Mouse (Mus musculus) heart, embryonic 10.5 days (tissue): Measurements from ENCODE around the gene Ppip5k2. TPM values are rescaled to one million over a fixed set of nuclear protein-coding genes. Genes with fewer than 3 reads are reported as not detected.

Experiments used
- DNase-seq: peaks from one replicate; pipeline ENCODE4 v3.0.0-alpha.2; 2017; ENCODE audit warnings: low spot score
- H3K27ac ChIP-seq: fragments of 300-500 bp; sonication (generic); 2 replicates; pipeline ENCODE4 v1.5.1; 2016; ENCODE audit warnings: mild to moderate bottlenecking
- H3K27me3 ChIP-seq: fragments of 300-500 bp; sonication (generic); 2 replicates; pipeline ENCODE4 v1.6.1; 2016; ENCODE audit warnings: mild to moderate bottlenecking; ENCODE audit not compliant: poor library complexity, insufficient read depth, severe bottlenecking
- H3K36me3 ChIP-seq: fragments of 300-500 bp; sonication (generic); 2 replicates; pipeline ENCODE4 v1.6.1; 2016; ENCODE audit warnings: mild to moderate bottlenecking, moderate library complexity
- H3K4me1 ChIP-seq: fragments of 300-500 bp; sonication (generic); 2 replicates; pipeline ENCODE4 v1.6.1; 2016; ENCODE audit warnings: mild to moderate bottlenecking
- H3K4me3 ChIP-seq: fragments of 300-500 bp; sonication (generic); 2 replicates; pipeline ENCODE4 v1.5.1; 2016; ENCODE audit warnings: mild to moderate bottlenecking, moderate library complexity
- H3K9me3 ChIP-seq: fragments of 300-500 bp; sonication (generic); 2 replicates; pipeline ENCODE4 v1.6.1; 2016; ENCODE audit warnings: mild to moderate bottlenecking, moderate library complexity
- WGBS: fragments of 180-500 bp; shearing (Covaris S2); methylation state at CpG from one replicate; pipeline ENCODE4 v1.1.7; 2016; 5-methylcytosine and 5-hydroxymethylcytosine counted together
- polyA plus RNA-seq: library from polyadenylated mRNA; unstranded; fragments of >200 nt; fragmentation: Nextera tagmentation; extraction: Ambion mirVana; gene quantifications from 2 replicates; pipeline ENCODE4 v1.2.1, GENCODE M21; 2016

Ppip5k2 gene
- 29.3 and 37.2 TPM in 2 replicates for polyA plus RNA-seq

DNA sequence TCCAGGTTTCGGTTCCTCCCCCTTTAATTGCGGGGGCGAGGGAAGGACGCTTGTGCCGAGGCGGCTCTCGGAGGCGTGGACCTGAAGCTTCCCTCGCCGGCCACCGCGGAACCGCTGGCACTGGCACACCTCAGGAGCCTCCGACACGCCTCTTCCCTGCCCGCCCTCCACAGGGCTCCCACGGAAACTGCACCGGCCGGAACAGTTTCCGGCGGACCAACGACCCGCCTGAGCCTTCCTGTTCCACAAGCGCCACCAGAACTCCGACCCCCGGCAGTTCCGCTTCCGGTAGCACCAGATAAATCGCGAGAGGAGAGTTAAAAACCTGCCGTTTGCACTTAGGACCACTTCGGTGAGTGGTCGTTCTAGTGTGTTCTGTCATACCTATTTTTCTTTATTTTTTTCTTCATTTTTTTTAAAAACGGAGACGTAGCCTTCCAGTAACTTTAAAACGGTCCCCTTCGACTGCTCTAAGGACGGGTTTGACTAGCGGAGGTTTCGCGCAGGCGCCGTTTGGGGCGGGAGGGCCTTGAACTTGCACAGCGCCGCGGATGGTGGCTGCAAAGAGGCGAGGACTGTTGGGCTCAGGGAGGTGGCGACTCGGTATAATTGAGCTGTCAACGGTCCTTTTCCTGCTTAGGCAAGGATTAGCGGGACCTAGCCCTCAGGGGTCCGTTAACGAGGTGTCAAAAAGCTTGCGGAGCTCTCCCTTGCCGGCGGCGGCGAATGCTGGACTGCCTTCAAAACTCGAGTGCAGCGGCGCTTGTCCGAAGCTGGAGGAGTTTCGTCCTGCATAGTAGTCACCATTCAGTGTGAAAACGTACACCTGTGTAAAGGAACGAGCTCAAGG, at the start of gene Ppip5k2, which contains the start of gene Gin1:
Gene Ppip5k2, minus strand, starts transcription at position 508 of the 850 bp plus-strand sequence.
Gene Gin1, plus strand, starts transcription at position 269 of the 850 bp plus-strand sequence.
- no peaks in the 10 kb centered on the region for H3K9me3 ChIP-seq
- peaks cover 3% of the 10 kb centered on the region; the same call in 1 of the 2 replicates for H3K4me1 ChIP-seq
- no peaks in the 10 kb centered on the region for H3K27me3 ChIP-seq
- peak within 1 kb of the TSS; percentile 94 for H3K27ac ChIP-seq
- WGBS: under 1% methylated on average over 66 of the region's 66 CpGs
- H3K36me3 ChIP-seq: no peaks in the 10 kb centered on the region
- H3K4me3 ChIP-seq: peak within 1 kb of the TSS; percentile 95
- DNase-seq: peak; percentile 97

- no peaks in the 10 kb centered on the region for H3K9me3 ChIP-seq
- DNase-seq: no peak
- no peak overlapping the region for H3K4me3 ChIP-seq
- H3K27me3 ChIP-seq: no peaks in the 10 kb centered on the region
- no peaks in the 10 kb centered on the region for H3K4me1 ChIP-seq
- no peak overlapping the region for H3K27ac ChIP-seq
- H3K36me3 ChIP-seq: no peaks in the 10 kb centered on the region
- WGBS: 40% methylated on average over 2 of the region's 2 CpGs
Observed at GRCm38 (mm10) chr1:97809255-97809912, 39.2 kb upstream of the Ppip5k2 start.

DNA sequence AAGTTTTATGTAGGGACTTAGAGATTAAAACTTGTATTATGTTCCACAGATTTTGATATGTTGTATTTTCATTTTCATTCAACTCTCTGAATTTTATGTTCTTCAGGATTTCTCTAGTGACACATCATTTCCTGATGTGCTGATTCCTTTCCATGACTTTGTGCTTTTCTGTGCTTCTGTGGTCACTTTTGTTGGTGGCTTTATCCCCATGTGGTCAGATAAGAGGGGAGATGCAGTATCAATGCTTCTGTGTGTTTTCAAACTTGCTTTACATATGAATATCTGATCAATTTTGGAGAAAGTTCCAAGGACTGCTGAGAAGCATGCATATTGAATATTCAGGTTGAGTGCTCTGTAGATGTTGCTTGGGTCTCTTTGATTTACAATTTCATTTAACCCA, 34.3 kb upstream of the Ppip5k2 start:
- no peak for DNase-seq
- Histone ChIP-seq H3K27me3 (no peaks in the 10 kb centered on the region), H3K9me3 (0 out of 2 replicates have a peak, but pooled peaks cover 3% of the 10 kb centered on the region), H3K27ac (no peak overlapping the region), H3K36me3 (no peaks in the 10 kb centered on the region), H3K4me3 (no peak overlapping the region), H3K4me1 (no peaks in the 10 kb centered on the region)

DNA sequence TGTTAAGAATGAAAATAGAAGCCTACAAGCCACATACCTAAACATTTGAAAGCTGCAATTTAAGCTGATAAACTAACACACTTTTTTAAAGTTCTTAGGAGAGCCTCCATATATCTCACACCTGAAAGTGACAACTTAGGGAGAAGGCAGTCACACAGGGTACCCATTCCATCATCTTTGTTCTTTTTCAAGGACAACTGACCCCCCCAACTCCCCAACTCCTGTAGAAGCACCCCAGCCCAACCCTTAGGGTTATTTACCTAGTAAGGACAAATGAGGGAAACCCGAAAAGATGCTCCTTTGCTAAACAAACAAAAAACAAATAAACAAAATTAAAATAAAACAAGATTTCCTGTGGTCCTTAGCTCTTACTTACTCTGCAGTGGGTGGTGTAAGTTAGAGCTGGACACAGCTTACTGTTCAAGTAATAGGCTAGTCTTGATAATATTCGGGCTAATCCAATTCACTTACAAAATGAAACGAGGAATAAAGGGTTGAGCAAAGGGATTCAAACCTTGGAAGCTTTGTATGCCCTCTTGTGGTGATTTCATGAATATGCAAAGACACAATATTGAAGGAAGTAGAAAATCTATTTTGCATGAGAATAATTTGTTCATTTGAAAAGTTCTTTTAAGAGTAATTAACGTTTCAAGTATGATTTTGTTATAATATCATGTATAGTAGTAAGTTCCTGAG, 32.1 kb upstream of the Ppip5k2 start:
- 52% methylated on average over 4 of the region's 4 CpGs for WGBS
- Histone ChIP-seq H3K27me3 (no peaks in the 10 kb centered on the region), H3K9me3 (0 out of 2 replicates have a peak, but pooled peaks cover 3% of the 10 kb centered on the region), H3K4me1 (no peaks in the 10 kb centered on the region), H3K36me3 (no peaks in the 10 kb centered on the region), H3K27ac (no peak overlapping the region), H3K4me3 (no peak overlapping the region)
- no peak for DNase-seq

DNA sequence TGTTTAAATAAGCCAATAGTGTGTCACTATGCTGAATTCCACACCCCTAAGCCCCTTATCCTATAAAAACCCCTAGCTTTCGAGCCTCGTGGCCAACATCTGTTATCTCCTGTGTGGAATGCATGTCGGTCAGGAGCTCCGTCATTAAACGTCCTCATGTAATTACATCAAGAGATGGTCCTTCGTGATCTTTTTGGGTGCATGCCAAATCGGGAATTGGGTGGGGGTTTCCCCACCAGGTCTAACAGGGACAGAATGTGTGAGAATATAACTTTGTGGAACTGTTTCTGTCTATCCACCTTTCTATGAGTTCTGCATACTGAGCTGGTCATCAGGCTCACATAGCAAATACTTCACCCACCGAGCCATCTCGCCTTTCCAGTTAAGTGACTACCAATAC, 25.7 kb upstream of the Ppip5k2 start:
- Histone ChIP-seq H3K4me1 (no peaks in the 10 kb centered on the region), H3K4me3 (no peak overlapping the region), H3K36me3 (no peaks in the 10 kb centered on the region), H3K27ac (no peak overlapping the region), H3K27me3 (no peaks in the 10 kb centered on the region), H3K9me3 (0 out of 2 replicates have a peak, but pooled peaks cover 3% of the 10 kb centered on the region)
- no peak for DNase-seq
- 67% methylated on average over 9 of the region's 9 CpGs for WGBS

GRCm38 (mm10) chr1:97794110-97794509, 23.9 kb upstream of the Ppip5k2 start:
- Histone ChIP-seq H3K4me3 (no peak overlapping the region), H3K4me1 (no peaks in the 10 kb centered on the region), H3K9me3 (no peaks in the 10 kb centered on the region), H3K36me3 (no peaks in the 10 kb centered on the region), H3K27me3 (no peaks in the 10 kb centered on the region), H3K27ac (no peak overlapping the region)
- DNase-seq: no peak
- WGBS: 78% methylated on average over 3 of the region's 3 CpGs

- H3K36me3 ChIP-seq: no peaks in the 10 kb centered on the region
- H3K4me3 ChIP-seq: no peak overlapping the region
- no peaks in the 10 kb centered on the region for H3K4me1 ChIP-seq
- WGBS: 75% methylated on average over 2 of the region's 2 CpGs
- no peak overlapping the region for H3K27ac ChIP-seq
- no peaks in the 10 kb centered on the region for H3K27me3 ChIP-seq
- no peaks in the 10 kb centered on the region for H3K9me3 ChIP-seq
- DNase-seq: no peak
Observed at GRCm38 (mm10) chr1:97788490-97788889, 18.3 kb upstream of the Ppip5k2 start.

DNA sequence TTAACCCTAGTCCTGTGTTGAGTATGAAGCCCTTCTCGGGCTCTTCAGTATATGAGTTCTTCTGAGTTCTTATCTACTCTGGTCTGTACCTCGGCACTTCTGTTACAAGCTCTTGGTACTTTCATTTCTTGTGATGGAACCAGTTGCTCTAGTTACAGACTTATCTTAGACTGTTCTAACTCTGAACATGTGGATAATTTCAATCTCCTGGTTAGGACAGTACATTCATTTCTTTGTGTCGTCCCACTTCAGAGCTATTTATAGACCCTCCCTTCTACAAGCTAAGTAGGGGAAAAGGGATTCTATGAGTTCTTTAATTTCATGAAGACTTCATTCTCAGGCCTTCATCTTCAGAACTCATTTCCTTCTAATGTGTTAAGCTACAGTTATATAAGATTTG, 17.5 kb upstream of the Ppip5k2 start:
- WGBS: 52% methylated on average over 3 of the region's 3 CpGs
- H3K36me3 ChIP-seq: no peaks in the 10 kb centered on the region
- H3K27me3 ChIP-seq: no peaks in the 10 kb centered on the region
- H3K9me3 ChIP-seq: no peaks in the 10 kb centered on the region
- H3K4me1 ChIP-seq: no peaks in the 10 kb centered on the region
- no peak overlapping the region for H3K4me3 ChIP-seq
- no peak for DNase-seq
- no peak overlapping the region for H3K27ac ChIP-seq

- WGBS: 86% methylated on average over 11 of the region's 11 CpGs
- no peaks in the 10 kb centered on the region for H3K4me1 ChIP-seq
Observed at GRCm38 (mm10) chr1:97785685-97786393, 15.6 kb upstream of the Ppip5k2 start.

DNA sequence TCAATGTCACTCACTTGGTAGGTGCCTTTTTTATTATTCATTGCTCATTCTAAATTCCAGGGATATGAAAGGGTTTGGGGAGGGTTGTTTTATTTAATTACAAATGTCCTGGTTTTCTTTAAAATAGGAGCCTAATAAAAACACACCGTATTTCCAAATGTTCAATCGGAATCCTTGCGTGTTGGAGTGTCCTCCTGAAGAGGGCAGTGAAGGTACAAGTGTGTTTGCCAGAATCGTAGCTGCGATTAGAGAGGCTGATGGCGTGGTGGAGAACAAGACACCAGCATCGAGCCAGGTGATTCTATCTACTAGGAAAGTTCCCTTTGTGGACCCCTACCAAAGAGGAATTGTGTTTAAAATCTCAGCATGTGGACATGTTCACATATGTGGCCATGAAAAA, 14.7 kb upstream of the Ppip5k2 start:
- no peaks in the 10 kb centered on the region for H3K4me1 ChIP-seq
- H3K36me3 ChIP-seq: no peaks in the 10 kb centered on the region
- H3K9me3 ChIP-seq: no peaks in the 10 kb centered on the region
- WGBS: 80% methylated on average over 7 of the region's 7 CpGs
- no peak for DNase-seq
- H3K27ac ChIP-seq: no peak overlapping the region
- no peak overlapping the region for H3K4me3 ChIP-seq
- H3K27me3 ChIP-seq: no peaks in the 10 kb centered on the region

More at GRCm38 (mm10) chr1:97785685-97786393, 15.6 kb upstream of the Ppip5k2 start:
- H3K27ac ChIP-seq: no peak overlapping the region
- no peaks in the 10 kb centered on the region for H3K27me3 ChIP-seq
- H3K9me3 ChIP-seq: no peaks in the 10 kb centered on the region
- DNase-seq: no peak
- no peaks in the 10 kb centered on the region for H3K36me3 ChIP-seq
- H3K4me3 ChIP-seq: no peak overlapping the region

- DNase-seq: no peak
Observed at GRCm38 (mm10) chr1:97781674-97782073, 11.5 kb upstream of the Ppip5k2 start.

GRCm38 (mm10) chr1:97773973-97774372, 3.8 kb upstream of the Ppip5k2 start:
- H3K4me3 ChIP-seq: no peak overlapping the region
- peaks cover 8% of the 10 kb centered on the region; the same call in 1 of the 2 replicates for H3K36me3 ChIP-seq
- H3K27ac ChIP-seq: no peak overlapping the region
- H3K27me3 ChIP-seq: no peaks in the 10 kb centered on the region
- no peak for DNase-seq
- H3K4me1 ChIP-seq: peaks cover 3% of the 10 kb centered on the region; the same call in 1 of the 2 replicates
- H3K9me3 ChIP-seq: no peaks in the 10 kb centered on the region
- 98% methylated on average over 2 of the region's 2 CpGs for WGBS

More at GRCm38 (mm10) chr1:97781674-97782073, 11.5 kb upstream of the Ppip5k2 start:
- 96% methylated on average over 7 of the region's 7 CpGs for WGBS
- Histone ChIP-seq H3K27me3 (no peaks in the 10 kb centered on the region), H3K4me3 (no peak overlapping the region), H3K27ac (no peak overlapping the region), H3K4me1 (no peaks in the 10 kb centered on the region), H3K36me3 (peaks cover 8% of the 10 kb centered on the region; the same call in 1 of the 2 replicates), H3K9me3 (no peaks in the 10 kb centered on the region)
